Mouse (Mus musculus) E14TG2a.4 (cell line): ENCODE results near the gene Top1.

Experiments
- H3K27me3 ChIP-seq: 2 replicates; pipeline ENCODE4 v1.6.1; 2014; ENCODE audit warnings: low read length, control low read depth; ENCODE audit not compliant: insufficient read depth
- H3K36me3 ChIP-seq: 2 replicates; pipeline ENCODE4 v1.6.1; 2014; ENCODE audit warnings: low read length, control low read depth; ENCODE audit not compliant: insufficient read depth
- H3K4me1 ChIP-seq: replicated peaks from 2 replicates; pipeline ENCODE4 v1.6.1; 2014; ENCODE audit warnings: low read depth, low read length, control low read depth
- H3K4me3 ChIP-seq: replicated peaks from 2 replicates; pipeline ENCODE4 v1.5.1; 2014; ENCODE audit warnings: mild to moderate bottlenecking, low read length
- H3K9me3 ChIP-seq: 2 replicates; pipeline ENCODE4 v1.6.1; 2014; ENCODE audit warnings: low read length, control low read depth
- CTCF ChIP-seq: conservative IDR thresholded peaks from 2 replicates; pipeline ENCODE4 v1.5.1; 2014; ENCODE audit warnings: low read length
- NANOG ChIP-seq: IDR thresholded peaks from 2 replicates; pipeline ENCODE4 v1.6.1; 2014; ENCODE audit warnings: borderline replicate concordance, low read length, mixed read lengths
- POU5F1 ChIP-seq: IDR thresholded peaks from 2 replicates; pipeline ENCODE4 v1.6.1; 2014; ENCODE audit warnings: low read length, borderline replicate concordance

Gene Top1

GRCm38 (mm10) chr2:160746637-160747036 lies 100.9 kb downstream of the Top1 start:
- Histone ChIP-seq H3K4me3 (no peak overlapping the region), H3K36me3 (peaks cover 93% of the 10 kb centered on the region), H3K4me1 (peaks cover 83% of the 10 kb centered on the region), H3K9me3 (no peaks in the 10 kb centered on the region), H3K27me3 (no peaks in the 10 kb centered on the region)
- no peak for TF ChIP-seq NANOG
- no peak for TF ChIP-seq CTCF
- no peak for TF ChIP-seq POU5F1

DNA sequence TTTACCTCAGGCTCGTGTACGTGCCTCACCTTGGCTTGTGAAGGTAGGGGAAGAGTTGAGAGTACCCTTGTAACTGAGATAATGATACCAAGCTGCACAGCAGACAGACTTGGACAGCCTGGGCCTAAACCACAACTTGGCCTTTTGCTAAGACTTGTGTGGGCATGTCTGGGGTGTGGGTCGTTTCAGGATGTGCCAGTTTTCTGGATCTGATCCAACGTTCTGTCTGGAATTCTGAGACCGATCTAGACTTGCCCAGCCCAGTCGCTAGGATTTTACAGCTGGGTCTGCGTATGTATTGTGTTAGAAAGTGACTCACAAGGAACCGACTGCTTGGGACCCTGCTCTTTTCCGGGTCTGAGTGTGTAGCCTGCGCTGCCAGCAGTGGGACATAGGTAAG lies 101.4 kb downstream of the Top1 start:
- peaks cover 80% of the 10 kb centered on the region for H3K4me1 ChIP-seq
- no peaks in the 10 kb centered on the region for H3K27me3 ChIP-seq
- no peak for TF ChIP-seq CTCF
- no peak for TF ChIP-seq NANOG
- no peak for TF ChIP-seq POU5F1
- no peak overlapping the region for H3K4me3 ChIP-seq
- H3K9me3 ChIP-seq, result no peaks in the 10 kb centered on the region
- peaks cover 93% of the 10 kb centered on the region for H3K36me3 ChIP-seq

GRCm38 (mm10) chr2:160756583-160757203 lies 111.0 kb downstream of the Top1 start:
- H3K4me1 ChIP-seq, result peaks cover 12% of the 10 kb centered on the region
- no peaks in the 10 kb centered on the region for H3K9me3 ChIP-seq
- peaks cover 100% of the 10 kb centered on the region for H3K36me3 ChIP-seq
- no peak for TF ChIP-seq POU5F1
- no peak for TF ChIP-seq NANOG
- TF ChIP-seq CTCF, result no peak
- H3K27me3 ChIP-seq, result no peaks in the 10 kb centered on the region
- no peak overlapping the region for H3K4me3 ChIP-seq

DNA sequence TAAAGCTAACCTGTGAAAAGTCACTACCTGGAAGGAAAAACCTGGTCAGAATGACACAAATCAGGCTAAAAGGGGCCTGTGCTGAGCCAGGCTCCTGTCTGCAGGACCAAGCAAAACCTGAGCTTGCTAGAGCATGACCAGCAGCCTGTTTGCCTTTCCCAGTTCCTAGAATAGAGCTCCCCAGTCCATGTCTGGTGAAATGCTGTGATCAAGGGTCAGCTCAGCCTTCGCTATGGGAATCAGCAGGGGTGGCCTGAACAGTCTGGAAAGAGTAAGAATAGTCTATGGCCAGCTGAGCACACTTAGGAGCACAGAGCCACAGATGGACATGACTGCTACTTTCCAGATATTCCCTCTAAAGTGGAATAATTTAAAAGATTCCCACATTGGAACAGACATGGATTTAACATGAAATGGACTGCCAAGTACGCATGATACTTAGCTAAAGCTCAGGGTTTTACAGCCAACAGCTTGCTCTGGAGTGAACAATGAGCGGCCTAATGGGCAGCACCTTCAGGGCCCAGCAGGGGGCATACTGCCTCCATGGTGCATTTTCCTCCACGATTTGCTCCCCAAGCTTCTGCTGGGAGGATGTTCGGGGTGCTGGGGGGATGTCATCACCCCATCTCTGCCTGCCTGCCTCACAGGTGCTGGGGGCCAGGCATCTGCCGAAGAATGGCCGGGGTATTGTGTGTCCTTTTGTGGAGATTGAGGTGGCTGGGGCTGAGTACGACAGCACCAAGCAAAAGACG lies 114.9 kb downstream of the Top1 start:
- TF ChIP-seq CTCF, result peak; percentile 30
- TF ChIP-seq NANOG, result no peak
- no peaks in the 10 kb centered on the region for H3K27me3 ChIP-seq
- no peaks in the 10 kb centered on the region for H3K9me3 ChIP-seq
- H3K36me3 ChIP-seq, result peaks cover 96% of the 10 kb centered on the region
- H3K4me3 ChIP-seq, result no peak overlapping the region
- peaks cover 17% of the 10 kb centered on the region for H3K4me1 ChIP-seq

DNA sequence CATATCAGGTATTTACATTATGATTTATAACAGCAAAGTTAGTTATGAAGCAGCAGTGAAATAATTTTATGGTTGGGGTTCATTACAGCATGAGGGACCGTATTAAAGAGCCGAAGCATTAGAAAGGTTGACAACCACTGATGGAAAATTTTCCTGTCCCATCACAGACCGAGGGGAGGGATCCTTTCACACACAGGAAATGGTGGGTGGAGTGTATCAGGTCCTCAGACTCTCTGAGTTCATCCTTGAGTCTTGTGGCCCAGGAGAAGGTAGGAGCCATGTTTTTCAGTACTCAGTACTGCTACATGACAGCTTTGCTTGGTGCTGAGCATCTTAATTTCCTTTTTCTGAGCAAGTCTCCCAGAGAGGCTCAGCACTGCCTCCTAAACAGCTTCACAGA lies 118.1 kb downstream of the Top1 start:
- Histone ChIP-seq H3K36me3 (peaks cover 81% of the 10 kb centered on the region), H3K4me3 (no peak overlapping the region), H3K27me3 (no peaks in the 10 kb centered on the region), H3K9me3 (no peaks in the 10 kb centered on the region), H3K4me1 (peaks cover 24% of the 10 kb centered on the region)
- no peak for TF ChIP-seq NANOG
- no peak for TF ChIP-seq POU5F1

DNA sequence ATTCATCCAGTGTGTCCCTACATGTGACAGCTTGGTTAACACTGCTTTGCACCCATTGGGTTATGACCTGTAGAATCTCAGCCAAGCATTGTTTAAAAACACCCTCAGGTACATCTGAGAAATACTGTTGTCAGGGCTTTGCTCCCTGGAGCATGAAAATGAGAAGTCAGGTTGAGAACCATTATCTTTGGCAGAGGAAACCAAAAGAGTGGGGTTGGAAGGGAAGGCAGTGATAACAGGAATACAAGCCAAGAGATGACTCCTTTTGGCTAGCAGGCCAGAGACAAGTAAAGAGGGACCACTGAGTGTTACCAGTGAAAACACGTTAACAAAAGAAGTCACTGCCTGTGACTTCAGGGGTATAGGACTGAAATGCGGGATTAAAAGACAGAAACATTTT lies 118.7 kb downstream of the Top1 start:
- H3K4me1 ChIP-seq, result peaks cover 24% of the 10 kb centered on the region
- H3K4me3 ChIP-seq, result no peak overlapping the region
- no peaks in the 10 kb centered on the region for H3K9me3 ChIP-seq
- TF ChIP-seq NANOG (no peak), POU5F1 (no peak), CTCF (no peak)
- no peaks in the 10 kb centered on the region for H3K27me3 ChIP-seq
- H3K36me3 ChIP-seq, result peaks cover 75% of the 10 kb centered on the region

DNA sequence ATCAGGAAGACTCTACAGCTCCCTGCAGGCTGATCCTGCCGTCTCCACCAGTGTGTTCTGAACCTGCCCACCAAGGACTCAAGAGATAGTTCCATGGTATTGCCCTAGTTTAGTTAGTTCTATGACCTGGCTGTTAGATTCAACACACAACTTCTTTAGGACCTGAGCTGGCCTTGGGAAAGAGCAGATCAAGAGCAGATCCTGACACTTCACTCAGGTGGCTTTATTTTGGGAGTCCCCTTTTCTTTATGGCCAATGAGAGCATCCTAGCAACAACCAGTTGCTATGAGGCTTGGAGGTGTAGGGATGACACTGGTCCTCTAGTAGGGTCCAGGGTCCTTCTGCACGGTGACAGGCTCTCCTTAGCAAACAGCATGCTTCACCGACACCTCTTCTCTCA lies 119.4 kb downstream of the Top1 start:
- no peaks in the 10 kb centered on the region for H3K9me3 ChIP-seq
- peaks cover 24% of the 10 kb centered on the region for H3K4me1 ChIP-seq
- no peak overlapping the region for H3K4me3 ChIP-seq
- TF ChIP-seq CTCF (no peak), NANOG (no peak), POU5F1 (no peak)
- H3K27me3 ChIP-seq, result no peaks in the 10 kb centered on the region
- peaks cover 68% of the 10 kb centered on the region for H3K36me3 ChIP-seq

- H3K9me3 ChIP-seq, result no peaks in the 10 kb centered on the region
- TF ChIP-seq POU5F1, result no peak
- TF ChIP-seq NANOG, result no peak
- no peak for TF ChIP-seq CTCF
- peaks cover 24% of the 10 kb centered on the region for H3K4me1 ChIP-seq
- peaks cover 56% of the 10 kb centered on the region for H3K36me3 ChIP-seq
- no peaks in the 10 kb centered on the region for H3K27me3 ChIP-seq
- no peak overlapping the region for H3K4me3 ChIP-seq
Observed at GRCm38 (mm10) chr2:160766371-160766771, 120.7 kb downstream of the Top1 start.

DNA sequence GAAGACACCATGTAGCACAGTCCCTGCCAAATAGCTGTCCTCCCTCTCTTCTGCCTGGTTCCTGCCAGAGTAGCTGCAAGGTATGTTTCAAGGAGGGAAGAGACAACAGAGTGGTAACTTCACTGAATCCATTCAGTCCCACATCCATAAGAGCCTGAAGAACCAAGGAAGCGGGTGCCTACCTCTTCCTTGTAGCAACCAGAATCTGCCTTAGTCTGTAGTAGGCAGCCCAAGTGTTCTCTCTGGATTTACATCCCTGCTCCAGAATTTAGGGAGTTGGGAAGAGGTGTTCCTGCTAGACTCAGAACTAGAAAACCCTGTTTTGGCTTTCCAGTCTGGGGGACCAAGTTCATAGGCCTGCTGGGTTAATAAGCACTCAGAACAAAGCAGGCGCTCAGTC lies 121.5 kb downstream of the Top1 start:
- TF ChIP-seq NANOG (no peak), POU5F1 (no peak), CTCF (no peak)
- H3K27me3 ChIP-seq, result no peaks in the 10 kb centered on the region
- peaks cover 47% of the 10 kb centered on the region for H3K36me3 ChIP-seq
- H3K4me3 ChIP-seq, result no peak overlapping the region
- H3K9me3 ChIP-seq, result no peaks in the 10 kb centered on the region
- H3K4me1 ChIP-seq, result peaks cover 24% of the 10 kb centered on the region
